Mouse (Mus musculus) MN1 (cell line): Measurements from ENCODE around the gene Amotl2.

Source experiments
- DNase-seq: peaks from one replicate; pipeline ENCODE4 v3.0.0-alpha.2; 2016; ENCODE audit warnings: low spot score

Gene Amotl2

DNA sequence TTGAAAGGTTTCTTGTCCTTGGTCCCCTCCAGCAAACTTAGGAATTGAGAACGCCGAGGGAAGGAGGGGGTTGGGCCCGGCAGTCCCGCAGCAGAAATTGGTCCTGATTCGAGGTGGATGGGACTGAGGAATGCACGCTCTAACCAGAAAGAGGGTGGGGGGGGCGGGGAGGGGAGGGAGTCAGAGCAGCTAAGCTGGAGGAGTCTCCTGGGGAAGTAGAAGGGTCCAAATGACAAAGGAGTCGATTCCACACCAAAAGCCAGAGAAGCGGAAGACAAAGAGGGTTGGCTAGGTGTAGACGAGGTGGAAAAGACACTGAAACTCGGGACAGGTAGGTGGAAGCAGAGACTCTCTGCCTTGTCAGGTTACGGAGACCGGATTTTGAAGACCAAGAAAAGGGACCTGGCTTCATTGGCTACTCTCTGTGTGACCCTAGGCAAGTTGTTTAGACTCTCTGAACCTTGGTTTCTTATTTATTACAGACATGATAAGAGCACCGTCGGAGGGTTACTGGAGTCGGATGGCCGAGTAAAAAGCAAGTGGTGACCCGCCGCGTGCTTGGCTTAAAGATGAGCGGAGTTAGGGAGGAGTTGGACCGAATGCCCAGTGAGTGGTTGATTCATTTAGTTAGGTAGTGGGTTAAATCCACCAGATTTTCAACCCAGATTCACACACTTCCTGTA, at the start of gene Amotl2:
Gene Amotl2 (plus strand): TSS at position 192 of the 683 bp plus-strand sequence.
- no peak for DNase-seq

DNA sequence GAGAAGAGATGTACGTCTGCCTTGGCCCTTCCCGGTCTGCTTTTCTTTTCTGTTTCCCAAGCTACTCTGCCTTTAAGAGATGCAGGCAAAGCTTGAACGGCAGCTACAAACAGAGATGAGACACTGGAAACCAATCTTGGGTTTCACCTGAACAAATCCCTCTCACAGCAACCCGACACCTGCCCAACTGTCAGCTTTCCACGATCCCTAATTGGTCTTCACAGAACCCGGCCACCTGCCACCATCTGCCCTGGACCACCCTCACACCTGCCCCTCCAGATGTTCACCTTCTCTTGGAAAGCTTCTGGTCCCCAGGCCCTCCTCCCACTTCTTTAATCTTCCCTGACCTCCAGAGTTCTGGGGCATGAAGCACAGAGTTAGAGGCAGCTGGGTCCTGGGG, 48.4 kb upstream of the Amotl2 start:
- DNase-seq = no peak

DNA sequence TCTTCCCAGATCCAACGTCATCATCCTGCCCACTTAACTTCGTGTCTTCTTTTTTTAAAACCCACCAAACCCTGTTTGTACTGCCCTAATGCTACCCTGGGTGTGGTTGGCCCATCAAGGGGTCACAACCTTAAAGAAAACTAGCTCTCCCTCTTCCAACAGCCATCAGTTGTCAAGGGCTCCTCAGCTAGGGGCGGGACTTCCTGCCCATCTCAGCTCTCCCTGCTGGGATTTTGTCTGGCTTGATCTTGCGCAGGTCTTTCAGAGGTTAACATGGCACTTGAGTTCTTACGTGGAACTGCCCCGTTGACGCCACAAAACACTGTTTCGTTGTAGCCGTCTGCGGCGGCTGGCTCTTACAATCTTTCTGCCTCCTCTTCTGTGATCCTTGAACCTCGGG, 47.6 kb upstream of the Amotl2 start:
- no peak for DNase-seq

GRCm38 (mm10) chr9:102673381-102673780, 43.1 kb upstream of the Amotl2 start:
- no peak for DNase-seq

DNA sequence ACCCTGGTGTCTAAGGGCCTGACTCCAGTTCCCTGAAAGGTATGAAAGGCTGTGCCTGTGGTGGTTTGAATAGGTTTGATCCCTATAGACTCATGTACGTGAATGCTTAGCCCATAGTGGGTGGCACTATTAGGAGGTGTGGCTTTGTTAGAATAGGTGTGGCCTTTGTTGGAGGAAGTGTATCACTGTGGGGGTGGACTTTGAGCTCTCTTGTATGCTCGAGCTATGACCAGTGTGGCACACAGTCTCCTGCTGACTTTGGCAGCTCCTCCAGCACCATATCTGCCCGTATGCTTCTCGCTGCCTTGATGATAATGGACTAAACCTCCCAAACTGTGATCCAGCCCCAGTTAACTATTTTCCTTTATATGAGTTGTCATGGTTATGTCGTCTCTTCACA, 40.5 kb upstream of the Amotl2 start:
- DNase-seq = no peak

DNA sequence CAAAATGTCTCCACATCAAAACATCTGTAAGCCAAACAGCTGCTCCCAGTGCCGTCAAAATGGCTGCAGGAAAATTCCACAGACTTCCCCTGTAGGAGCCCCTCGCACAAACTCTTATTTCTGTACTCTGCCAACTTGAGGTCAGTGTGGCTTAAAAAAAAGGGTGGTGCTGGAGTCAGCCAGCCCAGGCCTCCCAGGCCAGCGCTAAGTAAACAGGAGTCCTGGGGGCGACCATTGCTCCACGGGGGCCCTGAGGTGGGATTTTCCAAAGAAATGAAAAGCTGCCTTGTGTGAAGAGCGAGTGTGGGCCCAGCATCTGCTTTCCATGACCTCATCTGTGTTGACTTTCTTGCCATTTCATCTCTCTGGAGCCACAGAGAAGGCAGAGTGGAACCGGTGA, 35.0 kb upstream of the Amotl2 start:
- no peak for DNase-seq

DNA sequence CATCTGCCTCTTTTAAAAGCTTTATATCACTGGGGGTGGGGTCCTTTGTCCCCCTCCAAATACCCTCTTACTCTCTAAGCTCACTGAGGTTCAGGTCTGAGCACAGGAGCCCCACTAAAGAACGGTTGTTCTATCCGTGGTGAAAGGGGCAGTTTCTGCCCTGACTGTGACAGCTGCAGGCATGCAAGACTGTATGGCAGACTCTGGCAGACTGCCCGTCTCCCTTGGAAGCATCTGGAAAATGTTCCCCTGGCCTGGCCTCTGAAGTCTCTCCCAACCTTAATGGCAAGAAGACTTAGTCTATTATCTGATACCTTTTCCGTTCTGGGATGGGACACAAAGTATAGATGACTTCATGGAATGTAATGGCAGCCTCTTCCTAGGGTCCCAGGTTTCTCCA, 28.5 kb upstream of the Amotl2 start:
- peak; percentile 61 for DNase-seq

DNA sequence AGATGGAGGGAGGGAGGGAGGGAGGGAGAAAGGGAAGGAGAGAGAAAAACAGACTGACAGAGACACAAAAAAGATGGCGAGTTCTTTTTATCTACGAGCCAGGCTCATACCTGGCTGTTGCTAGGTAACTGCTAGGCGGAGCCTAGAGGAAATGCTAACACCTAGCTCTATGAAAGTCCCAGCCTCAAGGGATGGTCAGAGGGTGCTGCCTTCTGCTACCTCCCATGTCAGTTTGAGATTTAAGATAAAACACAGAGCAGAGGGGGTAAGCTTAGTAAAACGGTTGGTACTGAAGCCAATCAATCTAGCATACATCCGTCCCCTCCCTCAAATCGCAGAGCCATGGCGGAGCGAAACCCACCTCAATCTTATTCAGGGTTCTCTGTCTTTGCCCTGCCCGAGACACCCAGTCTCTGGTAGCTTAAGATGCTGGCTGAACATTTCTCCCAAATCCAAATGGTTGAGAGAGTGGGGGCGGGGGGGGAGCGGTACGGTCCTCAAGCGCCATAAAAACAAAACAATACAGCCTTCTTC, 27.0 kb upstream of the Amotl2 start:
- no peak for DNase-seq

DNA sequence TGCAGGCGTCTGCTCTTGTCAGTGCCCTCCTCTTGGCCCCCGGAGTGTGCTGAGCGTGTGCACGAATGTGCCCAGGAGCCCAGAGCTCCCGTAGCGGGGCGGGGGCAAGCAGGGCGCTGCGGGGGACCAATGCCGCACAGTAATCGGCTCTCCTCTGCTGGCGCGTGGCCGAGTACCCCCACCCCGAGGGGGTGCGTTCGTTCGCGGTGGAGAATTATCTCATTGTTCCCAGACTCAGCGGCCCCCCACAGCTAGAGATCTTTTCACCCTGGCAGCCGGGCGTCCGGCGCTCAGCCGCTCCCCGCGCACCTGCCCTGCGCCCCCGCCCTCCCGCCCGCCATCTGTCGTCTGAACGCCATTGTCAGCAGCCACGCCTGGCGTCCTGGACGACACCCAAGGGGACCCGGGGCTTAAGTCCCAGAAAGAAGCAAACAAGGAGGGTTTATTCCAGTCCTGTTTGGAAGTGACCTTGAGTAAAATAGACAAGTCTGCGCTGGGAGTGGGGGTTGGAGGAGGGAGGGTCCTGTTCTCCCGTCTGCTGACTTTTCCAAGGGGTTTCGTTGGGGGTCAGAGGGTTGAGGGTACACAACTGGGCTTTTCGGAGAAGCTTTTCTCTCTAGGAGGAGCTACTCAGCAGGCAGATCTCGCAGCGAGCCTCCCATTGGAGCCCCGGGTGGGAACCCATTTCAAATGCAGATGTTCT, 26.4 kb upstream of the Amotl2 start:
- DNase-seq = no peak

- no peak for DNase-seq
Observed at GRCm38 (mm10) chr9:102690891-102691290, 25.6 kb upstream of the Amotl2 start.

- peak; percentile 14 for DNase-seq
Observed at GRCm38 (mm10) chr9:102692564-102693475, 23.7 kb upstream of the Amotl2 start.

- DNase-seq = no peak
Observed at GRCm38 (mm10) chr9:102701042-102701441, 15.4 kb upstream of the Amotl2 start.

GRCm38 (mm10) chr9:102709504-102710135, 6.9 kb upstream of the Amotl2 start:
- no peak for DNase-seq

DNA sequence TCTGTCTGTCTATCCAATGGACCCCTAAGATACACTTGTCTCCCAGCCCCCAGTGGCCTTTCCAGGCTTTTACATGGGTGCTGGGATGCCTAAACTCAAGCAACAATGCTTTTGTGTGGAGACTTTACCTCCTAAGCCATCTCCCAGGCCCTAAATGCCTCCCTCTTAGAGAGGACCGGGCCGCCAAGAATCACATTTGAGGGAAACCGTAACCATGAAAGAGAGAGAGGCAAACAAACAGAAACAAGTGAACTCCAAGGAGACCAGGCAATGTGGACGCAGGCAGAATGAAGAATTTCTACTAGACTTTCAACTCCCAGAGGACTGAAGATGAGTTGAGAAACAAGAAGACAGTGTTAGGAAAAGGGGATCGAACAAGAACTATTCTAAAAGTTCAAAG, 6.0 kb upstream of the Amotl2 start:
- no peak for DNase-seq

DNA sequence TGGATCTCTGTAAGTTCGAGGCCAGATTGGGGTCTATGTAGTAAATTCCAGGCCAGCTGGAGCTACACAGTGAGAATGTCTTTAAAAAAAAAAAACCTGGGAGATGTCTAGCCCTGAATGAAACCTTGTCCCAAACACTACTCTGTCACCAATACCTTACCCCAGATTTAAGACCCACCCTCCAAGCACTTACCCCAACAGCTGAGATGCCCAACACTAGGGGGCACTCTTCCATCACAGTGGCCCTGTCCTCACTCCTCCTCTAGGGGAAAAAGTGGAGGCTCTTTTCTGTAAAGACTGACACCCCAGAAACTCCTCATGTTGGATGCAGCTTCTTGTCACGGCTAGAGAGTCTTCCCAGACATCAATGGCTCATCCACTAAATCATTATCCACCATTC, 2.7 kb upstream of the Amotl2 start:
- no peak for DNase-seq

DNA sequence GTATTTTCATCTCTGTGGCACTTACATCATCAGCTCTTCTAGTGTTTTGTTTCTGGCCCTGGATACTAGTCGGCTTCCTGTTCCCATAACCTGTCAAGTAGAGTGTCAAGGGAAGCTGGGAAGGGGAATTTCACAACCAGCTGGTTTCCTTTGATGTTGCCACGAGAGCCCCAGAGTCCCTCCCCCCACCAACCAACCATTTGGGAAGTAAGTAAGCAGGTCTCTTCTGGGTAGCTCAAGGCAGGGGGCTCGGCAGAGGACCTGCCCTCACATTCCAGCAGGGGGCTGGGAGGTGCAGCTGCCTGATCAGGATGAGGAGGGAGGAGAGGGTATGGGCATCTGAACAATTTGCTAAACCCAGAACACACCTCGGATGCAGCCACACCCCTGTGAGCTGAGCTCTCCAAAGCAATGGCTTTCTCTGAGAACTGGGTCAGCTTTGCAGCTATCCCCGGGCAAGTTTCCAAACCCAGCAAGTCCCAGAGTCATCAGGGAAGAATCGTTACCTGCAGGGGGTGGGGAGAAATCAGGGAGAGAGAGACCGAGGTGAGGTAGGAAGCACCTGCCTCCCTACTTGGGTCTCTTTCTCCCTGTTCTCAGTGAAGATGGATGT, 1.5 kb upstream of the Amotl2 start:
- DNase-seq = no peak

- no peak for DNase-seq
Observed at GRCm38 (mm10) chr9:102715506-102715900, 969 bp upstream of the Amotl2 start.

DNA sequence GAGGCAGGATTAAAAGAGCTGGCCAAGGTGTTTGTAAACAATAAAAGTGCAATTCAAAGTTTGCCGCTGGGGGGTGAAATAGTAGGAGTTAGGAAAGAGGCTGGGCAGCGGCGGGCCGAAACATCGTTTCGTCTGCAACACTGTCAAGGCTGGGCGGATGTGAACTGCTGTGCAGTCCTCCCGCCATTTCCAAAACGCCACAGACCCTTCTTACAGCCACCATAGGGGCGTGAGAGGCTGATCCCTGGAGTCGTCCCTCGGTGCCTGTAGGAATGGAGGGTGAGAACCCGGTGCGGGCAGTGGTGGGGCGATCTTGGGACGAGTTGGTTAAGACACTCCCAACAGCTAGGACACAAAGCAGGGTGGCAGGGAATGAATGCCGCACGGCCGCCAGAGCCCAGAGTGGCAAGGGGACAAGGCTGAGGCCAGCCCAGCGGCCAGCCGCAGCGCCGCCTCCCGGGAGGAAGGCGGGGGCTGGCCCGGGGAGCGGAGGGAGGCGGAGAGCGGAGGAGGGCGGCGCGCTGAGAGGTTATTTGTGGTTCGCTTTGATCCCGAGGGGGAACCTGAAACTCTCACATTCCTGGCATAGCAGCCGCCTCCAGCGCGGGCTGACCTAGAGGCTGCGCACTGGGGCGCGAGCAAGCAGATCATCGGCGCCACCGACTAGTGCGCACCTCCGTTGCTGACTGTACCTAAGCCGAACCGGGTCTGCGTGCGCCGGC, 853 bp downstream of the Amotl2 start:
- peak; percentile 75 for DNase-seq

- peak; percentile 81 for DNase-seq
Observed at GRCm38 (mm10) chr9:102717886-102718643, 1.6 kb downstream of the Amotl2 start.

GRCm38 (mm10) chr9:102718676-102719075, 2.2 kb downstream of the Amotl2 start:
- DNase-seq = peak; percentile 21
